Mouse (Mus musculus) brain, embryonic 14.5 days (tissue): ENCODE measurements around the gene Eaf1. TPM values are rescaled to one million over a fixed set of nuclear protein-coding genes. Genes with fewer than 3 reads are reported as not detected.
A peak's percentile ranks its signal among the peaks of the same experiment; 100 is the strongest.
"Not testable (repeated sequence)": the region's sequence is repeated elsewhere in the genome, so short reads cannot be mapped to it uniquely, and the experiment has no call there.

Source experiments
- DNase-seq: peaks from one replicate; pipeline ENCODE4 v3.0.0-alpha.2; 2011; ENCODE audit warnings: low read depth
- CTCF ChIP-seq: fragments of 200-500 bp; IDR thresholded peaks from 2 replicates; pipeline ENCODE4 v1.5.1; 2012; ENCODE audit warnings: inconsistent platforms, mild to moderate bottlenecking, moderate library complexity, borderline replicate concordance; ENCODE audit not compliant: insufficient read depth, insufficient read length; ENCODE audit errors: extremely low read depth
- POLR2A ChIP-seq: fragments of 200-500 bp; IDR thresholded peaks from 2 replicates; pipeline ENCODE4 v1.6.1; 2012; ENCODE audit warnings: mild to moderate bottlenecking, inconsistent platforms, borderline replicate concordance; ENCODE audit not compliant: poor library complexity, insufficient read depth, insufficient read length, severe bottlenecking; ENCODE audit errors: extremely low read depth
- polyA plus RNA-seq: library from polyadenylated mRNA; depleted of rRNA; stranded (reverse); fragments of >200 nt; gene quantifications from 2 replicates; pipeline ENCODE4 v1.2.3, GENCODE M21; 2012; rRNA removed

The Eaf1 gene
- 19.1 and 19.5 TPM in 2 replicates for polyA plus RNA-seq

- no peak for DNase-seq
- TF ChIP-seq CTCF, result no peak
- no peak for TF ChIP-seq POLR2A
Observed at GRCm38 (mm10) chr14:31494349-31494974, at the start of gene Eaf1. Eaf1 (plus strand) TSS chr14:31494399.

- no peak for DNase-seq
- TF ChIP-seq POLR2A (no peak), CTCF (no peak)
Observed at GRCm38 (mm10) chr14:31448994-31449393, 45.2 kb upstream of the Eaf1 start.

GRCm38 (mm10) chr14:31453946-31454345, 40.3 kb upstream of the Eaf1 start:
- not testable (repeated sequence) for DNase-seq

GRCm38 (mm10) chr14:31454849-31455566, 39.2 kb upstream of the Eaf1 start:
- peak; percentile 32; the same call in 1 of the 2 replicates for TF ChIP-seq CTCF
- no peak for TF ChIP-seq POLR2A
- DNase-seq, result no peak

GRCm38 (mm10) chr14:31456064-31456721, 38.0 kb upstream of the Eaf1 start:
- no peak for TF ChIP-seq CTCF
- no peak for TF ChIP-seq POLR2A

GRCm38 (mm10) chr14:31458006-31458405, 36.2 kb upstream of the Eaf1 start:
- no peak for DNase-seq
- no peak for TF ChIP-seq CTCF

More at GRCm38 (mm10) chr14:31456064-31456721, 38.0 kb upstream of the Eaf1 start:
- DNase-seq, result peak; percentile 58

- DNase-seq, result not testable (repeated sequence)
Observed at GRCm38 (mm10) chr14:31462226-31462625, 32.0 kb upstream of the Eaf1 start.

- no peak for TF ChIP-seq POLR2A
- TF ChIP-seq CTCF, result no peak
- no peak for DNase-seq
Observed at GRCm38 (mm10) chr14:31462886-31463285, 31.3 kb upstream of the Eaf1 start.

GRCm38 (mm10) chr14:31464176-31464575, 30.0 kb upstream of the Eaf1 start:
- no peak for TF ChIP-seq POLR2A
- peak; percentile 23; the same call in 1 of the 2 replicates for TF ChIP-seq CTCF

GRCm38 (mm10) chr14:31469711-31470110, 24.5 kb upstream of the Eaf1 start:
- DNase-seq, result no peak
- TF ChIP-seq POLR2A (no peak), CTCF (no peak)

More at GRCm38 (mm10) chr14:31464176-31464575, 30.0 kb upstream of the Eaf1 start:
- DNase-seq, result peak; percentile 22

- TF ChIP-seq POLR2A, result no peak
- TF ChIP-seq CTCF, result peak; percentile 51; the same call in 1 of the 2 replicates
- DNase-seq, result peak; percentile 84
Observed at GRCm38 (mm10) chr14:31472451-31473061, 21.6 kb upstream of the Eaf1 start.

- no peak for DNase-seq
- no peak for TF ChIP-seq CTCF
- TF ChIP-seq POLR2A, result no peak
Observed at GRCm38 (mm10) chr14:31473297-31473696, 20.9 kb upstream of the Eaf1 start.

- no peak for TF ChIP-seq POLR2A
- TF ChIP-seq CTCF, result no peak
- DNase-seq, result no peak
Observed at GRCm38 (mm10) chr14:31482417-31482816, 11.8 kb upstream of the Eaf1 start.

GRCm38 (mm10) chr14:31486465-31486864, 7.7 kb upstream of the Eaf1 start:
- TF ChIP-seq CTCF (0 out of 2 replicates have a peak, but pooled peaks have one; percentile 0), POLR2A (no peak)
- DNase-seq, result no peak

- no peak for DNase-seq
- TF ChIP-seq POLR2A (no peak), CTCF (no peak)
Observed at GRCm38 (mm10) chr14:31488055-31488454, 6.1 kb upstream of the Eaf1 start.
